Mouse (Mus musculus): ENCODE measurements at regions not wholly inside any gene's neighbourhood (a gene's known extent, or its start where the extent isn't known, plus 50 kb on each side); places are given as distances from the start of the nearest gene placed in this dataset.

- TF ChIP-seq CTCF (conservative IDR thresholded peaks at IDR 0.05; ENCODE audit: insufficient read depth, insufficient read length, low read depth, low read length) (no peak), POLR2A (IDR thresholded peaks at IDR 0.05; ENCODE audit: low read depth, low read length) (no peak)
Observed at GRCm38 (mm10) chr16:12780635-12781034, 328.8 kb upstream of the Ercc4 start.
